Mouse (Mus musculus) CH12.LX (cell line): Measurements from ENCODE around the gene Meiob. TPM values are rescaled to one million over a fixed set of nuclear protein-coding genes. Genes with fewer than 3 reads are reported as not detected.

Experiments used
- DNase-seq: peaks from one replicate; pipeline ENCODE4 v3.0.0-alpha.2; 2013; ENCODE audit errors: extremely low read depth
- H3K27ac ChIP-seq: 2 replicates; pipeline ENCODE4 v1.5.1; 2012; ENCODE audit warnings: low read depth, mild to moderate bottlenecking, control low read depth, moderate library complexity; ENCODE audit not compliant: insufficient read depth
- H3K27me3 ChIP-seq: replicated peaks from 2 replicates; pipeline ENCODE3; 2012; ENCODE audit warnings: inconsistent platforms
- H3K36me3 ChIP-seq, 2 experiments: replicated peaks in 1 of 2; 2 replicates each; pipeline versions ENCODE3 to v1.6.1; 2012; ENCODE audit warnings: inconsistent platforms in 1 of 2, low read length in 1 of 2, mild to moderate bottlenecking in 1 of 2, mixed read lengths in 1 of 2, moderate library complexity in 1 of 2; ENCODE audit not compliant: control insufficient read depth in 1 of 2, insufficient read depth in 1 of 2
- H3K4me1 ChIP-seq, 2 experiments: 2 replicates each; pipeline ENCODE4 v1.6.1; 2012; ENCODE audit warnings: inconsistent platforms in 1 of 2, moderate library complexity in 1 of 2; ENCODE audit not compliant: insufficient read depth in 2 of 2, control insufficient read depth in 1 of 2
- H3K4me2 ChIP-seq: 2 replicates; pipeline ENCODE4 v1.6.1; 2012; ENCODE audit warnings: low read depth, mild to moderate bottlenecking, control low read depth; ENCODE audit not compliant: poor library complexity, insufficient read depth, severe bottlenecking
- H3K4me3 ChIP-seq, 3 experiments: fragments of 150-350 bp in 1 of 3; sonication (generic) in 1 of 3; replicated peaks in 1 of 3; 2 replicates each; pipeline versions ENCODE3 to v1.5.1; 2011 to 2012; ENCODE audit warnings: low read depth in 2 of 3, low read length in 2 of 3, mild to moderate bottlenecking in 2 of 3, moderate library complexity in 2 of 3, control low read depth in 1 of 3, improper control_type of control experiment in 1 of 3, inconsistent platforms in 1 of 3, mixed read lengths in 1 of 3; ENCODE audit not compliant: poor library complexity in 1 of 3
- H3K79me2 ChIP-seq: replicated peaks from 2 replicates; pipeline ENCODE4 v1.6.1; 2012; ENCODE audit warnings: mild to moderate bottlenecking, moderate library complexity; ENCODE audit not compliant: control insufficient read depth, poor library complexity, insufficient read depth, severe bottlenecking; ENCODE audit errors: extremely low read depth
- H3K9ac ChIP-seq: 2 replicates; pipeline ENCODE4 v1.6.1; 2012; ENCODE audit warnings: low read depth, mild to moderate bottlenecking, control low read depth, moderate library complexity; ENCODE audit not compliant: insufficient read depth
- H3K9me3 ChIP-seq: replicated peaks from 2 replicates; pipeline ENCODE3; 2012; ENCODE audit warnings: low read length, inconsistent platforms, mixed read lengths
- EP300 ChIP-seq: IDR thresholded peaks from 2 replicates; pipeline ENCODE4 v1.6.1; 2011; ENCODE audit warnings: low read length, improper control_type of control experiment
- MAFK ChIP-seq: IDR thresholded peaks from 2 replicates; pipeline ENCODE4 v1.6.1; 2011; ENCODE audit warnings: low read length, improper control_type of control experiment; ENCODE audit not compliant: insufficient replicate concordance
- MAZ ChIP-seq: IDR thresholded peaks from 2 replicates; pipeline ENCODE4 v1.6.1; 2012; ENCODE audit warnings: low read depth, mild to moderate bottlenecking, inconsistent platforms, low read length, improper control_type of control experiment, moderate library complexity
- MEF2A ChIP-seq: IDR thresholded peaks from 2 replicates; pipeline ENCODE4 v1.6.1; 2014; ENCODE audit warnings: low read depth, mild to moderate bottlenecking, inconsistent platforms, low read length, improper control_type of control experiment, borderline replicate concordance
- NELFE ChIP-seq: IDR thresholded peaks from 2 replicates; pipeline ENCODE4 v1.6.1; 2011; ENCODE audit warnings: low read depth, low read length, improper control_type of control experiment
- NRF1 ChIP-seq: IDR thresholded peaks from 2 replicates; pipeline ENCODE4 v1.6.1; 2014; ENCODE audit warnings: low read depth, mild to moderate bottlenecking, inconsistent platforms, low read length, improper control_type of control experiment, moderate library complexity
- PAX5 ChIP-seq: IDR thresholded peaks from 2 replicates; pipeline ENCODE4 v1.6.1; 2012; ENCODE audit warnings: low read length, inconsistent platforms, mixed read lengths
- POLR2AphosphoS2 ChIP-seq: IDR thresholded peaks from 2 replicates; pipeline ENCODE4 v1.6.1; 2011; ENCODE audit warnings: low read depth, low read length, improper control_type of control experiment
- SIN3A ChIP-seq: IDR thresholded peaks from 2 replicates; pipeline ENCODE4 v1.6.1; 2012; ENCODE audit warnings: low read length, improper control_type of control experiment, inconsistent platforms
- ZMIZ1 ChIP-seq: IDR thresholded peaks from 2 replicates; pipeline ENCODE4 v1.6.1; 2012; ENCODE audit warnings: low read depth, mild to moderate bottlenecking, inconsistent platforms, low read length, improper control_type of control experiment
- dilution Hi-C: fragments of 300-500 bp; cut with MboI; formaldehyde crosslinking; loops from 2 replicates; pipeline ENCODE4 v1.14.3; 2020; ENCODE audit warnings: low sequenced_read_pairs; ENCODE audit not compliant: extremely low pct_unique_long_range_greater_than_20kb, extremely low pct_ligation_motif_present
- in situ Hi-C: fragments of 300-500 bp; cut with MboI; formaldehyde crosslinking; loops from 3 replicates; pipeline ENCODE4 v1.14.3; 2019; ENCODE audit warnings: low sequenced_read_pairs, low pct_ligation_motif_present, low pct_unique_long_range_greater_than_20kb, mixed read lengths
- polyA plus RNA-seq: library from polyadenylated mRNA; unstranded; fragments of >175 nt; gene quantifications from 2 replicates; pipeline ENCODE4 v1.2.1, GENCODE M21; 2012; ENCODE audit warnings: low read depth; ENCODE audit not compliant: insufficient read length
- total RNA-seq, 2 experiments: library from RNA; depleted of rRNA; stranded (reverse); fragments of 300-350 nt in 1 of 2; fragments of >200 nt in 1 of 2; gene quantifications; 2 replicates each; pipeline ENCODE4 v1.2.3; 2012 to 2014

The Meiob gene
- total and polyA plus RNA-seq, 3 experiments = 0.23 to 0.40 (median 0.30) TPM

GRCm38 (mm10) chr17:24874405-24874745 is 70.3 kb downstream of the Meiob start:
- DNase-seq = no peak
- Histone ChIP-seq H3K4me2 (no peak overlapping the region), H3K4me3 (no peak overlapping the region), H3K79me2 (no peaks in the 10 kb centered on the region), H3K9ac (no peak overlapping the region), H3K9me3 (no peaks in the 10 kb centered on the region), H3K27me3 (no peaks in the 10 kb centered on the region), H3K36me3 (peaks cover 0 to 33% of the 10 kb centered on the region in 2 experiments), H3K27ac (no peak overlapping the region), H3K4me1 (peaks cover 16 to 42% of the 10 kb centered on the region in 2 experiments)
- TF ChIP-seq NRF1 (no peak), EP300 (no peak), SIN3A (no peak), ZMIZ1 (no peak), MEF2A (no peak), MAZ (no peak), POLR2AphosphoS2 (no peak), PAX5 (no peak)
- dilution Hi-C loops = no loop called here
- in situ Hi-C loops = no loop called here

GRCm38 (mm10) chr17:24874989-24875388 is 70.9 kb downstream of the Meiob start:
- TF ChIP-seq MAFK = no peak
- no peak for TF ChIP-seq PAX5
- TF ChIP-seq, all 38 proteins: peak for 0
- Histone ChIP-seq H3K4me2 (no peak overlapping the region), H3K79me2 (no peaks in the 10 kb centered on the region), H3K4me3 (no peak overlapping the region), H3K27ac (no peak overlapping the region), H3K9ac (no peak overlapping the region), H3K36me3 (peaks cover 0 to 33% of the 10 kb centered on the region in 2 experiments), H3K4me1 (peaks cover 16 to 45% of the 10 kb centered on the region in 2 experiments), H3K9me3 (no peaks in the 10 kb centered on the region), H3K27me3 (no peaks in the 10 kb centered on the region)
- in situ Hi-C loops (no loop called here), dilution Hi-C loops (no loop called here)
- DNase-seq = no peak

GRCm38 (mm10) chr17:24877336-24878116 is 73.4 kb downstream of the Meiob start:
- no peak for DNase-seq
- TF ChIP-seq NELFE (peak; percentile 63), NRF1 (no peak)
- in situ Hi-C loops (no loop called here), dilution Hi-C loops (no loop called here)
- H3K9me3 ChIP-seq = no peaks in the 10 kb centered on the region
- H3K27me3 ChIP-seq = no peaks in the 10 kb centered on the region
- peak overlapping the region; percentile 49 to 66 (median 62) for H3K4me3 ChIP-seq
- H3K36me3 ChIP-seq = peaks cover 11 to 44% of the 10 kb centered on the region in 2 experiments
- H3K4me1 ChIP-seq = peaks cover 16 to 57% of the 10 kb centered on the region in 2 experiments
- H3K9ac ChIP-seq = peak overlapping the region; percentile 62
- H3K4me2 ChIP-seq = peak overlapping the region; percentile 55
- H3K27ac ChIP-seq = peak overlapping the region; percentile 37
- no peaks in the 10 kb centered on the region for H3K79me2 ChIP-seq
